ENCODE assay signal across 8 mouse cellular contexts in genomic region chr3:57343837-57344607, GRCm38 (mm10). TPM values are rescaled to one million over a fixed set of nuclear protein-coding genes. Genes with fewer than 3 reads are reported as not detected.
DNase-seq lines count a peak whose midpoint lies in the region; TF ChIP-seq lines count a peak whose summit lies in the region.

No protein-coding gene starts in this region.

- H3K4me1 ChIP-seq in brown adipose tissue, adult 24 weeks (ENCODE audit: control insufficient read depth, insufficient read depth, insufficient read length, low read length) = peaks cover 3% of the 10 kb centered on the region; the same call in 1 of the 2 replicates

- peak; percentile 37 to 55 for DNase-seq in left cerebral cortex, adult 18-20 months (ENCODE audit: low spot score in 2 of 2)
- DNase-seq in lung, postnatal 10 days = peak; percentile 44
- no peak for DNase-seq in cerebellum, adult 11 months
- DNase-seq in adrenal gland, adult 2 months = no peak
- no peak for DNase-seq in cerebellum, adult 11-12 months
- DNase-seq in cerebellum, adult 18-20 months = no peak

- no peaks in the 10 kb centered on the region for H3K79me2 ChIP-seq in C2C12 (ENCODE audit: control insufficient read depth, insufficient read depth)

- no peak overlapping the region for H3ac ChIP-seq in C2C12 (ENCODE audit: control insufficient read depth, insufficient read length, low read depth)

- peak overlapping the region; percentile 50 for H3K27ac ChIP-seq in brown adipose tissue, adult 24 weeks (replicated peaks; ENCODE audit: low read depth, low read length)

- H3K36me3 ChIP-seq in C2C12 (ENCODE audit: control insufficient read depth, insufficient read depth) = no peaks in the 10 kb centered on the region

- no peak overlapping the region for H3K4me3 ChIP-seq in C2C12 (ENCODE audit: insufficient read depth, poor library complexity, severe bottlenecking)
- H3K4me3 ChIP-seq in brown adipose tissue, adult 24 weeks (ENCODE audit: insufficient read depth, low read depth, low read length) = no peak overlapping the region

- H3K27me3 ChIP-seq in C2C12 (ENCODE audit: control insufficient read depth, insufficient read depth, insufficient read length) = no peaks in the 10 kb centered on the region

- H3K79me3 ChIP-seq in C2C12 (ENCODE audit: low read depth) = no peaks in the 10 kb centered on the region

- TF ChIP-seq CTCF in C2C12 (IDR thresholded peaks at IDR 0.05; ENCODE audit: control insufficient read depth, insufficient read depth, insufficient read length) = no peak

TF ChIP-seq in C2C12, 6 proteins besides CTCF, POLR2A, EP300 and RAD21:
- TF ChIP-seq MYOG (IDR thresholded peaks at IDR 0.05; ENCODE audit: control insufficient read depth, extremely low read depth, insufficient read length) = no peak
- TF ChIP-seq CEBPB (IDR thresholded peaks at IDR 0.05; ENCODE audit: low read depth) = peak; percentile 76

RNA-seq across cellular contexts. Expression of gene Tm4sf1, which starts 42.2 kb away (rescaled TPM):
- 963 TPM for polyA plus RNA-seq in C2C12 (2012; fragmentation: generic; extraction: Trizol)
- polyA plus RNA-seq in brown adipose tissue, adult 24 weeks (2012; ENCODE audit: insufficient read depth, insufficient read length, missing spikeins) = 49.0 and 77.1 TPM in 2 replicates
- 10 to 100 TPM; 14.1 to 16.4 TPM for total RNA-seq in left cerebral cortex, adult 18-20 months (2021)
- 10 to 100 TPM; 30.4 to 73.2 TPM for total RNA-seq in adrenal gland, adult 2 months (2021)
- 7.3 and 8.7 TPM in 2 replicates for polyA plus RNA-seq in adrenal gland, adult 2 months (2012; rRNA removed)

Comparison
In these comparisons a context has a peak if more than half of its experiments do, and no peak if none do; other contexts are left out.
1. DNase-seq: peak in left cerebral cortex, adult 18-20 months (2 of 2) and lung, postnatal 10 days (single experiment); none in cerebellum, adult 11 months (single experiment), adrenal gland, adult 2 months (single experiment), cerebellum, adult 11-12 months (single experiment) and cerebellum, adult 18-20 months (0 of 2).
2. RNA of gene Tm4sf1, which starts 42.2 kb away (polyA plus RNA-seq): 963 TPM in C2C12 (single experiment); 49.0 to 77.1 TPM in brown adipose tissue, adult 24 weeks and 7.3 to 8.7 TPM in adrenal gland, adult 2 months; every median in the first group is over 10 times any median in the second.